Mouse (Mus musculus): ENCODE data around the gene Gm572.

Gene Gm572

DNA sequence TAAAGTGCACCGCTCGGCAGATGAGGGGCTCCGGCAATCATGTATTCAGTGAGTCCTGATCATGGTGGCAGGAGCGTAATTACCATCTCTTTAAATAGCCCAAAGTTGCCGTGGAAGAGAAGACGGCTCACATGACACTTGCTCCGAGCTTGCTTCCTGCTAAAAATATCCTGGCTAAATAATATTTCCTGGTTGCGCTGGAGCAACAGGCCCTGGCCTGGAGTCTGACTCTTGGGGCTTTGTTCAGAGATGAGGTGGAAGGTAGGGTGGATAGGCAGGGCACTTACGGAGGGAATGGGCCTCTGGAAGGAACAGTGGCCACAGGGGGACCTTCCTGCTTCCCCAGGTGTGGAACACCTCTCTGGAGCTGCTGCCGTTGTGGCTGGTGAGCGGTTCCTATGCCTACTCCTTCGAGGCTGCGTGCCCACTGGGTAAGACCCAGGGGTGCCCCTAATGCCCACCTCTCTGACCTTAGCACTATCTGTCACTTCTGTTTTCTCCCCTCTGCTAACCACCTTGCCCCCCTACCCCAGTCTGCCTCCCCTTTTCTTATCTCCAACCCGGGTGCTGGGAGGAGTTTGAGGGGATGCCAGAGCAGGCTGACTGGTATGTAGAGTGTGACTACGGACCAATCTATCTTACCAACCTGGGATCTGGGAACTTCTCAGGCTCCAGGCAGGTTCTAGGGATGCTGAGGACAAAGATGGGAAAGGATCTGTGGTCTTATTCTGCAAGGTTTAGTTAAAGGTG, 24.1 kb downstream of the Gm572 start:
- no peak for DNase-seq (ENCODE audit: low spot score)

DNA sequence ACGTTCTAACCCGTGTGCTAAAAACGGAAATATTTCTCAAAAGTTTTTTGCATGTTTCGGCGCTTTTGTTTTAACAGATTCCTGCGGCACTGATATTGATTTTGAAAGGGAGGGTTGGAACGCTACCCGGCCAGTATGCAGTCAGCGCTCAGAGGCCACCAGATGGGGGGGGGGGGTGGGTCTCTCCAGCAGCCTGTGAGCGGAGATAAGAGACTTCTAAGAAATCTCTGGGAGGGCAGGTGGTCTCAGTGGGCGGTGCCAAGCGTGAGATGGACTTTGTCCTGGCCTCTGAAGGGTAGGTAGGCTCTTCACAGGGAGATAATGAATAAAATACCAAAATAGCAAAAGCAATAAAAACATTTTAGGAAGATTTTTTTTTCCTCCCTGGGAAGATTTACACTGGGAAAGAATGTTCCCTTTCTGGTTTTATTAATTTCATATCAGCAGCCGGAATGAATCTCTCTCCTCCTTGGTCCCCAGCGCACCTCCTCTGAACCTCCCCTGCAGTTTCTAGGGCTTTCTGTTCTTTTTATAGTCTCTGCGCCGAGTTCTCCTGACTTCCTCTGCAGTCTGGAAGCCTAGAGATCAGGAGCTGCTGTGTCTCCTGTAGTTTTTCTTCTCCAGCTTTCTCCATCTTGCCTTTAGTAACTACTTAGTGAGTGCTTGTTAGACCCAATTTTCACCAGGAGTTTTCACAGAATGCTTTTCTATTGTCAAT, 28.3 kb downstream of the Gm572 start:
- no peak for DNase-seq (ENCODE audit: low spot score)

DNA sequence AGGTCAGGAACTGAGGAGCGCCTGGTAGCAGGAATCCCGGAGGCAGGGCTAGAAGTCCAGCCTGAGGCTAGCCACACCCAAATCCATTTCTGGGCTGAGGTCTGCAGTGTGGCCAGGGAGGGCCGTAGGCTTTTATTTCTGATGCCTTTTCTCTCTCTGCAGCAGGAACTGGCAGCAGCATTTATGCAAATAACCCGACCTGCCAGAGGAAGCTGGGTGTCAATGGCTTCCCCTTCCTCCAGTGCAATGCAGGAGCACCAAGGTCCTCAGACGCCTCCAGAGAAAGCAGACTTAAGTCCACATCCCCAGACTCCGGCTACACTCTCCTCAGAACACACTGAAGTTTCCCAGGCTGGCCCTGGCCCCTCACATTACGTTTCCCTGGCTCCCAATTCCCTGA, 31.9 kb downstream of the Gm572 start:
- no peak for DNase-seq (ENCODE audit: low spot score)

DNA sequence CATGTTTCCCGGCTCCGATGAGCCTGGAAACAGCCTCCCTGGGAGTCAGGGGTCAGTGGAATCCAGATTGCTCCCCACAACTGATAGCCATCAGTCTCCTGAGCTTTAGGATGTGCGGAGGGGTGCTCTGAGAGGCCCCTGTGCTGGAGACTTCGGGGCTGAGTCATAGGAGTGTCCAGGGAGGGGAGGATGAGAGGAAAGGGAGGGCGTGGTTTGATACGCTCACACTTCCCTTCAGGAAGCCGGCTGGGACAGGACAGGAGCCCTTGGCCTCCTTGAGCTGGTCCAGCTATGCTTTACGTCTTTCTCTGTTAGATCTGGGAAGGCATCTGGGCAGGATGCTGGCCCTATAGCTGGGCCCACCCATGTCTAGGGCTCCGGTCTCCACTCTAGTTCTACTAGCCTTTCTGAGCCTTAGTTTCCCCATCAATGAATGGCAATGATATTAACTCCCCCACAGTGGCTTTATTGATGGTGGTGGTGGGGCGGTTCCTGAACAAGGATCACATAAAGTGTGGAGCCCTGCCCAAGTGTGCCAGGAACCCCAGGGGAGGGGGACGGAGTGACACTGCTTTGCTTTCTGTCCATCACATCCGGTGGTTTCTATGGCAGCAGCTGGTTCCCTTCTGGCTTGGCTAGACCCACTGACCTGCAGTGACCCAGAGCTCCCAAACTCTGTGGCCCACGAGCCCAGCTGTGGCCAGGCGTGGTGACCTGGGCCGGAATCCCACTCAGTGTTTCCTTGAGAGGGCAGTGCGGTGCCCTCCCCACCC, 33.3 kb downstream of the Gm572 start:
- no peak for DNase-seq (ENCODE audit: low spot score)

GRCm38 (mm10) chr4:148676961-148677637, 34.0 kb downstream of the Gm572 start:
- DNase-seq (ENCODE audit: low spot score), result no peak

DNA sequence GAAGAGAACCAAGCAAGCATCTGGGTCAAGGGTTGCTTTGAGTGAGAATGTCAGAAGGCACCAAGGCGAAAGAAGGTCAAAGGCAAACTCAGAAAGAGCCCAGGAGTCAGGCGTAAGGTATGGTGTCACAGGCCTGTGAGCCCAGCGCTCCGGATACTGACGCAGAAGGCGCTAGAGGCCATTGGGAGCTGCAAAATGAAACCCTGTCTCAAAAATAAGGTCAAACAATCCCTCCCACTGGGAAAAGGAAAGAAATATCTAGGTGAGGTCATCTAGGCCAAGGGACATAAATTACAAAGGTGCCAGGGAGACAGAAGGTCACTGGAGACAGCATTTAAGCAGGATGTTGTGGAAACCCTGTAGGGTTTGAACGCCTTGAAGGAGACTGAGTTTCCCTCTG, 35.0 kb downstream of the Gm572 start:
- DNase-seq (ENCODE audit: low spot score), result no peak

GRCm38 (mm10) chr4:148680505-148681067, 37.5 kb downstream of the Gm572 start:
- no peak for DNase-seq (ENCODE audit: low spot score)

DNA sequence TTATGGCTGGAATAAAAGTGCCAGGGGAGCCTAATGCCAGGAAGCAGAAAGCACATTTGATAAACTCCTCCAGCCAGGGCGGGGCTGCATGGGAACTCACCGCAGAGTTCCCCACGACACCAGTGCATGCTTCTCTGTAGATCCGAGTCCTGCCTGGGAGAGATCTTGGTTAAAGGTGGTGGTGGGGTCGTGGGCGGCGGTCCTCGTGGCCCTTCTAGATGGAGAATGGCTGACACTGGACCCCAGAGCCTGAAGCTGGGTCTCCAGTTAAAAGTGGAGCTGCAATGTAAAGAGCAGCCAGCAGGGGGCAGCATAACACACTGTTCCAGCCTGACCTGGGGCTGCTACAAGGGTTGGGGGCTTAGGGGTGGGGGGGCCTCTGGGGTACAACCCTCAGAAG, 38.3 kb downstream of the Gm572 start:
- peak; percentile 54 for DNase-seq (ENCODE audit: low spot score)

DNA sequence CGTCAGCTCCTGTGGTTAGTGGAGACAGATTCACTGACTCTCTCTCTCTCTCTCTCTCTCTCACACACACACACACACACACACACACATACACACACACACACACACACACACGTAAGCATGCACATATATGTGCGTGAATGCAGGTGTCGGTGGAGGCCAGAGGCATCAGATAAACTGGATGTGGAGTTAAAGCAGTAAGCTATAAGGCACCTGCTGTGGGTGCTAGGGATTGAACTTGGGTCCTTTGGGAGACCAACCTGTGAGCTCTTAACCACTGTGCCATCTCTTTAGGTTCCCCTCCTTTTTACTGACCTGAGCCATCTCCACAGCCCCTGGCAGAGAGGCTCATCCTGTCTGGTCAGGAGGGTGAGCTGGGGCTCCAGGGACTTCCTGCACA, 39.8 kb downstream of the Gm572 start:
- DNase-seq (ENCODE audit: low spot score), result no peak

DNA sequence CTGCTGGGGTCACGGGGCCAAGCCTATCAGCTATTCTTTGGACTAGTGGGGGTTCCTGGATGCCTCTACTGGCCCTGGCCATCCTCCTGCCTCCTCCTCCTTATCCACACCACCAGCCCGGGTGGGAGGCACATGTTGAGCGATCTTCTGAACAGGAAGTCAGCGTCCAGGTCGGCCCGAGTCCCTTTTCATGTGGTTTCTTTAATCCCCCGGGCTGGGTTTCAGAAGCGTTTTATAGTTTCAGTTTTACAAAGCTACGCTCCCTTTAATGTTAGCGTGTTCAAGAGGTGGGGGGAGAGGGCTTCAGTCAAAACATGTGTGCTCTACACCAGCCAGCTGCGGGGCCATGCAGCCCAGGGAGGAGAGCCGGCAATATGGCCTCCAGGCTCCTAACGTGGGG, 40.4 kb downstream of the Gm572 start:
- DNase-seq (ENCODE audit: low spot score), result no peak

DNA sequence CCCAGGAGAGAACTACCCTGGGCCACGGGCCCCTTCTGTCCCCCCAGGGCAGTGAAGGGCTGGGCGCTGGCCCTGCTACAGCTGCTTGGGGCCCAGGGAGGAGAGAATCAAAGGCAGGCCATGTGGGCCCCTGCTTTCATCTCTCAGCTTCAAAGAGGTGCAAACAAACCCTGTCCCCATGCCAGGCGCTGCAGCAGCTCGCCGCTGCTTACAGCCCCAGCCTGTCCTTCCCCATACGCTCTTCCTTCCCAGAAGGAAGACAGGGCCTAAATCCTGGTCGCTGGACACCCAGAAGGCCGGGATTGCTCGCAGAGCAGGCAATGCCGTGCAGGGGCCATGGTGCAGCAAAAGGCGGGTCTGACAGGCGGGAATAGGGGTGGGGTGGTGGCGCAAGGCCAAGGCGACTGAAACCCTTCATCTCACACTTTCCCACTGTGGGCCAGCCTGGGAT, 43.4 kb downstream of the Gm572 start:
- DNase-seq (ENCODE audit: low spot score), result no peak

DNA sequence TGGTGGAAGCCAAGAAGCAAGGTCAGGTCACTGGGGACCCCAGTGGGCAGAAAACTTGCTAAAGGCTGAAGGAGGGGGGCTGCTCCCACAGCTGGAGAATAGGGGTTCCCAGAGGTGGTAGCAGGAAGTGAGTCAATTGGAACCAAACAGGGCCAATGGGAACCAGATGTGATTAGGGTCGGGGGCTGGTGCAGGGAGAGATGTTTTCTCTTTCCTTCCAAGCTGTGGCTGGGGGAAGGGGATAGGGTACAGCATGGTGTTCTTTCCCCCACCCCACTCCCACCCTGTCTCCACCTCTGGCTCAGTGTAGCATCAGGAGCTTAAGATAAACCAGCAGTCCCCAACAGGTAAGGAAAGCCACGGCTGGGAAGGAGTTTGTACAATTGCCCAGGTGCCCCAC, 45.0 kb downstream of the Gm572 start:
- no peak for DNase-seq (ENCODE audit: low spot score)

DNA sequence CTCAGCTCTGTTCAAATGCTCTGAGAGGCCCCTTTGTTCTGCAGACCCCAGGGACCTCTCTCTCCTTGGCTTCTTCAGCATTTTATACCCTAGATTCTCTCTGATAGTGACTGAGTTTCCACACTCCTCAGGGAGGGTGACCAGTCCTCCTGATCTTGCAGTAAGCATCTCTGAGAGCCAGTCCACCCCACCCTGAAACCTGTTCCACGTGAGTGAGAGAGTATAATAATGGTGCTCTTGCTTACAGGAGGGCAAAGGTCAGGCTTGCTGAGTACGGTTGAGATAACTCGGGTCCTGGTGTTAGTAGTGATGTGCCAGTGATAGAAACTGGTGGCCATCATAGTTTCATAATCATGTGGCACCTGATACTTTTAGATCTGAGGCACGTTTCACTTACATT, 48.1 kb downstream of the Gm572 start:
- no peak for DNase-seq (ENCODE audit: low spot score)

DNA sequence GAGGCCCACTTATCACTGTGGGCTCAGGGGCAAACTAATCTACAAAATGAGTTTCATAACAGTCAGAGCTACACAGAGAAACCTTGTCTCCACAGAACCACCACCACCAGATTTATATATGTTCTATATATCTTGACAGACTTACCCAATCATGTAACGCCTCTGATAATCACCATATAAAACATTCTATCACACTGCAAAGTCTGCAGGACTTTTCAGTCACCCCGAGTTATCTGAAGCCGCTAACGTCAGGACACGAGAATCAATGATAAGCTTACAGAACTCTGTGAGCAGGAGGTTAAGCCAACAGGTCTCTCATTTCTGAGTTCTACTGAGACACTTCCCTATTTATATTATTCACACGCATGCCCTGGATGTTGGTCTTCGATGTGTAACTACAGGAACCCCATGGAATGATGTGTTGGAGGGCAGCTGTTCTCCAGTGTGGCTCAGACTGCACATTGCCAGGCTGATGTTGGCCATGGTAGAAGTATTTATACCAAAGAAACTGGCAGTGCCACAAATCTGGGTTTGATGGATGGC, 50.4 kb downstream of the Gm572 start:
- DNase-seq (ENCODE audit: low spot score), result no peak

GRCm38 (mm10) chr4:148704756-148705155, 61.6 kb downstream of the Gm572 start:
- peak; percentile 41 for DNase-seq (ENCODE audit: low spot score)

- no peak for DNase-seq (ENCODE audit: low spot score)
Observed at GRCm38 (mm10) chr4:148708836-148709235, 65.7 kb downstream of the Gm572 start.

GRCm38 (mm10) chr4:148710446-148710845, 67.3 kb downstream of the Gm572 start:
- DNase-seq (ENCODE audit: low spot score), result no peak

DNA sequence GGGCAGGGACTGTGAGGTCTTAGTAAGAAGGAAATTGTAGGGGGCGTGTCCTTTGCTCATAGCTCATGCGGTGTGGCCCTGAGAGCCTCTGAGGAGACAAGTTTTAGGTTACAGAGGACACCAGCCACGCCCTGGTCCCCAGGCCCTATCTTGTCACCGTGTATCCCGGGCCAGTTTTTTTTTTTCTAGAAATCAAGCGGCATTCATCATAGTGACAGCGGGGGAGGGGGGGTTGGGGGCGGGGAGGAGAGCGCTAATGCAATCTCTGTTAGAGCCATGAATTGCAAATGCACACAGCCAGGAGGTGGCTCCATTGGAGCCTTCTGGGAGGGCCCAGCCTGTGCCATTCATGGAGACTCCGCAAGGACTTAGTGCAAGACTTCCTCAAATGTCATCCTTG, 68.2 kb downstream of the Gm572 start:
- no peak for DNase-seq (ENCODE audit: low spot score)

DNA sequence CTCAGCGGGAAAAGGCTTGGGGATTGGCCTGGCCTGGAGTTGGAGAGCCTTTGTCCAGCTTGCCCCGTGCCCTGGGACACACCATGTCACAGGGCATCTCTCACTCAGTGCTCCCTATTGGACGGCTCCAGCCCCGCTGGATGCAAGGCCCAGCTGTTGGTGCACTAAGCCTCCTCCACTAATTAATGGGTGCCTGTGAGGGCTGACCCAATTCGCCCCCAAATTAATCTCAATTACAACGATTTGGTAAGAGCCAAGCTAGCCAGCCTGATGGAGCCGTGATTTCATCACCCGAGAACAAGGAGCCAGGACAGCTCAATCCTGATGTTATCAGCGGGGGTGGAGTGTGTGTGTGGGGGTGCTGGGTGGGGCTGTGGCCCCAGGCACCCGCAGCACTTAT, 69.5 kb downstream of the Gm572 start:
- DNase-seq (ENCODE audit: low spot score), result no peak

- DNase-seq (ENCODE audit: low spot score), result no peak
Observed at GRCm38 (mm10) chr4:148714064-148714463, 70.9 kb downstream of the Gm572 start.

- no peak for DNase-seq (ENCODE audit: low spot score)
Observed at GRCm38 (mm10) chr4:148714739-148715138, 71.6 kb downstream of the Gm572 start.

DNA sequence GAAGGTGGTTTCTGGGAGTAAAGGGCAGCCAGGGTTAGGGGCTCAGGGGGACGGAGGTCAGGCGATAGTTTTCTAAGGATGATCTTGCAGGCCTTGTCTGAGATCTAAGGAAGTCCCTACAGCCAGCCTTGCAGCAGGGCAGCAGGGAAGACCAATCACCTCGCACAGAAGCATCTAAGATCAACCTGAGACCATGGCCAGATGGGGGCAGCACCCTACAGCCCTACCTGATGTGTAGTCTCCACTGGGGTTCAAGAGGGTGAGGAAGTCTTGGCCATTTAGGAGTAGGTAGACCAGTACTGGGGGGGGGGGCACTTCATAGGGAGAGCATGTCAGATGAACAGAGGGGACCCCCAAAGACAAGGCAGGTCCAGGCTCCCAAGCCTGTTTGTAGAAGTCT, 72.3 kb downstream of the Gm572 start:
- DNase-seq (ENCODE audit: low spot score), result no peak

Measured in ovary, postnatal 36 days (tissue).